Mouse (Mus musculus) CH12.LX (cell line): ENCODE measurements around the gene Arhgef2. TPM values are rescaled to one million over a fixed set of nuclear protein-coding genes. Genes with fewer than 3 reads are reported as not detected.

Experiments used
- DNase-seq: peaks from one replicate; pipeline ENCODE4 v3.0.0-alpha.2; 2013; ENCODE audit errors: extremely low read depth
- H3K27ac ChIP-seq: 2 replicates; pipeline ENCODE4 v1.5.1; 2012; ENCODE audit warnings: low read depth, mild to moderate bottlenecking, control low read depth, moderate library complexity; ENCODE audit not compliant: insufficient read depth
- H3K27me3 ChIP-seq: replicated peaks from 2 replicates; pipeline ENCODE3; 2012; ENCODE audit warnings: inconsistent platforms
- H3K36me3 ChIP-seq, 2 experiments: replicated peaks in 1 of 2; 2 replicates each; pipeline versions ENCODE3 to v1.6.1; 2012; ENCODE audit warnings: inconsistent platforms in 1 of 2, low read length in 1 of 2, mild to moderate bottlenecking in 1 of 2, mixed read lengths in 1 of 2, moderate library complexity in 1 of 2; ENCODE audit not compliant: control insufficient read depth in 1 of 2, insufficient read depth in 1 of 2
- H3K4me1 ChIP-seq, 2 experiments: 2 replicates each; pipeline ENCODE4 v1.6.1; 2012; ENCODE audit warnings: inconsistent platforms in 1 of 2, moderate library complexity in 1 of 2; ENCODE audit not compliant: insufficient read depth in 2 of 2, control insufficient read depth in 1 of 2
- H3K4me2 ChIP-seq: 2 replicates; pipeline ENCODE4 v1.6.1; 2012; ENCODE audit warnings: low read depth, mild to moderate bottlenecking, control low read depth; ENCODE audit not compliant: poor library complexity, insufficient read depth, severe bottlenecking
- H3K4me3 ChIP-seq, 3 experiments: fragments of 150-350 bp in 1 of 3; sonication (generic) in 1 of 3; replicated peaks in 1 of 3; 2 replicates each; pipeline versions ENCODE3 to v1.5.1; 2011 to 2012; ENCODE audit warnings: low read depth in 2 of 3, low read length in 2 of 3, mild to moderate bottlenecking in 2 of 3, moderate library complexity in 2 of 3, control low read depth in 1 of 3, improper control_type of control experiment in 1 of 3, inconsistent platforms in 1 of 3, mixed read lengths in 1 of 3; ENCODE audit not compliant: poor library complexity in 1 of 3
- H3K79me2 ChIP-seq: replicated peaks from 2 replicates; pipeline ENCODE4 v1.6.1; 2012; ENCODE audit warnings: mild to moderate bottlenecking, moderate library complexity; ENCODE audit not compliant: control insufficient read depth, poor library complexity, insufficient read depth, severe bottlenecking; ENCODE audit errors: extremely low read depth
- H3K9ac ChIP-seq: 2 replicates; pipeline ENCODE4 v1.6.1; 2012; ENCODE audit warnings: low read depth, mild to moderate bottlenecking, control low read depth, moderate library complexity; ENCODE audit not compliant: insufficient read depth
- H3K9me3 ChIP-seq: replicated peaks from 2 replicates; pipeline ENCODE3; 2012; ENCODE audit warnings: low read length, inconsistent platforms, mixed read lengths
- BHLHE40 ChIP-seq: IDR thresholded peaks from 2 replicates; pipeline ENCODE4 v1.6.1; 2011; ENCODE audit warnings: mild to moderate bottlenecking, low read depth, low read length, improper control_type of control experiment
- CHD1 ChIP-seq: IDR thresholded peaks from 2 replicates; pipeline ENCODE4 v1.6.1; 2012; ENCODE audit warnings: low read depth, low read length, improper control_type of control experiment, inconsistent platforms
- CHD2 ChIP-seq: IDR thresholded peaks from 2 replicates; pipeline ENCODE4 v1.6.1; 2011; ENCODE audit warnings: low read length, improper control_type of control experiment
- CTCF ChIP-seq, 2 experiments: IDR thresholded peaks in 1 of 2; conservative IDR thresholded peaks in 1 of 2; 2 replicates each; pipeline ENCODE4 v1.5.1; 2011 to 2012; ENCODE audit warnings: low read depth in 2 of 2, low read length in 2 of 2, improper control_type of control experiment in 1 of 2, inconsistent platforms in 1 of 2, mild to moderate bottlenecking in 1 of 2, moderate library complexity in 1 of 2
- EP300 ChIP-seq: IDR thresholded peaks from 2 replicates; pipeline ENCODE4 v1.6.1; 2011; ENCODE audit warnings: low read length, improper control_type of control experiment
- MAFK ChIP-seq: IDR thresholded peaks from 2 replicates; pipeline ENCODE4 v1.6.1; 2011; ENCODE audit warnings: low read length, improper control_type of control experiment; ENCODE audit not compliant: insufficient replicate concordance
- MXI1 ChIP-seq: IDR thresholded peaks from 2 replicates; pipeline ENCODE4 v1.6.1; 2011; ENCODE audit warnings: mild to moderate bottlenecking, low read depth, low read length, improper control_type of control experiment
- NELFE ChIP-seq: IDR thresholded peaks from 2 replicates; pipeline ENCODE4 v1.6.1; 2011; ENCODE audit warnings: low read depth, low read length, improper control_type of control experiment
- PAX5 ChIP-seq: IDR thresholded peaks from 2 replicates; pipeline ENCODE4 v1.6.1; 2012; ENCODE audit warnings: low read length, inconsistent platforms, mixed read lengths
- POLR2A ChIP-seq: IDR thresholded peaks from 2 replicates; pipeline ENCODE4 v1.6.1; 2011; ENCODE audit warnings: low read depth, mild to moderate bottlenecking, improper control_type of control experiment, low read length
- RAD21 ChIP-seq: IDR thresholded peaks from 2 replicates; pipeline ENCODE4 v1.6.1; 2011; ENCODE audit warnings: low read depth, mild to moderate bottlenecking, low read length, improper control_type of control experiment, moderate library complexity
- RCOR1 ChIP-seq: conservative IDR thresholded peaks from 2 replicates; pipeline ENCODE4 v1.6.1; 2012; ENCODE audit warnings: low read depth, mild to moderate bottlenecking, inconsistent platforms, low read length, improper control_type of control experiment
- SMC3 ChIP-seq: IDR thresholded peaks from 2 replicates; pipeline ENCODE4 v1.6.1; 2011; ENCODE audit warnings: low read depth, low read length, improper control_type of control experiment
- TCF12 ChIP-seq: IDR thresholded peaks from 2 replicates; pipeline ENCODE4 v1.6.1; 2014; ENCODE audit warnings: low read depth, mild to moderate bottlenecking, inconsistent platforms, low read length, improper control_type of control experiment
- USF2 ChIP-seq: conservative IDR thresholded peaks from 2 replicates; pipeline ENCODE4 v1.6.1; 2011; ENCODE audit warnings: low read depth, low read length, improper control_type of control experiment
- ZC3H11A ChIP-seq: IDR thresholded peaks from 2 replicates; pipeline ENCODE4 v1.6.1; 2012; ENCODE audit warnings: low read depth, mild to moderate bottlenecking, inconsistent platforms, low read length, improper control_type of control experiment
- ZMIZ1 ChIP-seq: IDR thresholded peaks from 2 replicates; pipeline ENCODE4 v1.6.1; 2012; ENCODE audit warnings: low read depth, mild to moderate bottlenecking, inconsistent platforms, low read length, improper control_type of control experiment
- dilution Hi-C: fragments of 300-500 bp; cut with MboI; formaldehyde crosslinking; loops from 2 replicates; pipeline ENCODE4 v1.14.3; 2020; ENCODE audit warnings: low sequenced_read_pairs; ENCODE audit not compliant: extremely low pct_unique_long_range_greater_than_20kb, extremely low pct_ligation_motif_present
- in situ Hi-C: fragments of 300-500 bp; cut with MboI; formaldehyde crosslinking; loops from 3 replicates; pipeline ENCODE4 v1.14.3; 2019; ENCODE audit warnings: low sequenced_read_pairs, low pct_ligation_motif_present, low pct_unique_long_range_greater_than_20kb, mixed read lengths
- polyA plus RNA-seq: library from polyadenylated mRNA; unstranded; fragments of >175 nt; gene quantifications from 2 replicates; pipeline ENCODE4 v1.2.1, GENCODE M21; 2012; ENCODE audit warnings: low read depth; ENCODE audit not compliant: insufficient read length
- total RNA-seq, 2 experiments: library from RNA; depleted of rRNA; stranded (reverse); fragments of 300-350 nt in 1 of 2; fragments of >200 nt in 1 of 2; gene quantifications; 2 replicates each; pipeline ENCODE4 v1.2.3; 2012 to 2014

Gene Arhgef2
- total and polyA plus RNA-seq, 3 experiments = 18.5 to 43.9 (median 43.1) TPM

DNA sequence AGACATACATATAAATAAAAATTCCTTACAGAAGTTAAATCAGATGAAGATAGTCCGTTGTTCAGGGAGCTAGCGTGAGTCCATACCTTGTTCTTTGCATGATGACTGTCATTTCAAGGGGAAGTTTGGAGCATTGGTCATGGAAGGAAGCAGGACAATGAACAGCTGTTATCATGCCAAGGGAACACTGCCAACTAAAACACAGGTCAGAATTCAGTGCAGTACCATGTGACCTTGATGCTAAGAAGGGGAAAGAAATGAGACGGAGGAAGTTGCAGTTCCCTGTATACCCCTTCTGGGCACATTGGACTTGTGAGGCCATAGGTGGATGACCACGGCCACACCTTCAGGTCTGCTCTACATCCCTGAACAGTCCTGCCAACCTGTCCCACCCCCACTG, 48.9 kb downstream of the Arhgef2 start:
- H3K36me3 ChIP-seq = no peaks in the 10 kb centered on the region
- no peaks in the 10 kb centered on the region for H3K9me3 ChIP-seq
- H3K27me3 ChIP-seq = no peaks in the 10 kb centered on the region
- TF ChIP-seq EP300 (no peak), MXI1 (no peak), TCF12 (no peak), ZC3H11A (no peak), MAFK (no peak), CHD2 (no peak), SMC3 (no peak), RCOR1 (no peak), NELFE (no peak), RAD21 (no peak), CHD1 (no peak), USF2 (no peak), BHLHE40 (no peak), CTCF (conservative IDR thresholded peaks at IDR 0.05 in 1 of 2, IDR thresholded peaks at IDR 0.05 in 1 of 2; ENCODE audit: low read depth in 2 of 2, low read length in 2 of 2) (no peak)
- no peak overlapping the region for H3K4me3 ChIP-seq
- no peak overlapping the region for H3K27ac ChIP-seq
- peaks cover 42 to 72% of the 10 kb centered on the region in 2 experiments for H3K4me1 ChIP-seq
- H3K4me2 ChIP-seq = no peak overlapping the region
- no peak overlapping the region for H3K9ac ChIP-seq
- H3K79me2 ChIP-seq = no peaks in the 10 kb centered on the region
- DNase-seq = no peak
- dilution Hi-C loops (no loop called here), in situ Hi-C loops (no loop called here)

DNA sequence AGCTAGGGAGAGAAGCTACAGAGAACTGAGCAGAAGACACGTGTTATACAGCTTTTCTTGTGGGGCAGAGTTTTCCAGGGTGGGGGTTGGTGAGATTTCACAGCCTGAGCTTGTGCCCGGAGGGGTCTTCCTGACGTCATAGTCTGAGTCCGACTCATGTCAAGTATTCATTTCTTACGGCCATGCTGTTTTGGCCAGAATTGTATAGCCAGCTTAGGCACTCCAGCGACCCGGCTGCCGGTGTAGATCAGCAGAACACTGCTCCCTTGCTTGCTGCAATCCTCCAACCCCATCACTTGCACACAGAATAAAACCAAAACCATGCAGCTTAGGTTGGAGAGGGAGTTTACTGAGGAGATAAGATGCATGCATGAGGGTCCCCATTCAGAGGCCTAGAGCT, 49.9 kb downstream of the Arhgef2 start:
- H3K9me3 ChIP-seq = no peaks in the 10 kb centered on the region
- in situ Hi-C loops = no loop called here
- H3K9ac ChIP-seq = no peak overlapping the region
- TF ChIP-seq PAX5 (no peak), ZMIZ1 (no peak), POLR2A (no peak), MAFK (no peak), EP300 (no peak)
- no peaks in the 10 kb centered on the region for H3K79me2 ChIP-seq
- no peaks in the 10 kb centered on the region for H3K36me3 ChIP-seq
- dilution Hi-C loops = no loop called here
- no peak overlapping the region for H3K27ac ChIP-seq
- H3K4me2 ChIP-seq = no peak overlapping the region
- H3K4me1 ChIP-seq = peaks cover 33 to 65% of the 10 kb centered on the region in 2 experiments
- no peak for DNase-seq
- no peak overlapping the region for H3K4me3 ChIP-seq
- no peaks in the 10 kb centered on the region for H3K27me3 ChIP-seq
